Mouse (Mus musculus): ENCODE measurements around the gene Lhx5.

Lhx5 gene

DNA sequence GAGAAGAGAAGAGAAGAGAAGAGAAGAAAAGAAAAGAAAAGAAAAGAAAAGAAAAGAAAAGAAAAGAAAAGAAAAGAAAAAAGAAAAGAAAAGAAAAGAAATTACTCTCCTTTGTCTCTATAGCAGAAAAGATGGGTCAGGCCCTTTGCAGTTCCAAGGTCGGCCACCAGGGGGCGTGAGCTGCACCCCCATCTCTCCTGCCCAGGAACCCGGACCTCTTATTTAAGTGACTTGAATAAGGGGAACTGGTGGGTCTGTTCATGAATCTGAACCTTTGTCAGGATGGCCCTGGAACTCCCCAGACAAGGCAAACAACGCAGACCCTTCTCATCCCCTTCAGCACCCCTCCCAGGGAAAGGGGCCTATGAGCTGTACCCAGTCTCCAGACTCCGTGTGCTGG is 33.6 kb downstream of the Lhx5 start:
- no peak for DNase-seq (ENCODE audit: low spot score)

DNA sequence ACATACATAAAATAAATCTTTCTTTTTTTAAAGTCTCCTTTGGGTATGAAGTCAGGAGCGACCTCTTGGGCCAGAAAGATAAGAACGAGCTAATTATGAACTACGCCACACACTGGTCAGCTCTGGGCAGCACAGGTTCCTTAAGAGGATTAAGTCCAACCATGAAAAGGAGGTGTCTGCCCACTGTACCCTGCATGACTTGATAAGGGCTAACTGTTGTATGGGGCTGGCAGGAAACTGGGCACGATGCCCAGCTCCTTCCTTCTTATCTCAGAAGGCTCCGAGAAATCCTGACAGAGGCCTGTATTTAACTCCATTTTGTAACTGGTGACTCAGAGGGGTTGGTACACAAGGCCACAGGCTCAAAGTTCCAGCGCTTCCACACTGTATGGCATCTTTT is 34.4 kb downstream of the Lhx5 start:
- DNase-seq (ENCODE audit: low spot score), result no peak

DNA sequence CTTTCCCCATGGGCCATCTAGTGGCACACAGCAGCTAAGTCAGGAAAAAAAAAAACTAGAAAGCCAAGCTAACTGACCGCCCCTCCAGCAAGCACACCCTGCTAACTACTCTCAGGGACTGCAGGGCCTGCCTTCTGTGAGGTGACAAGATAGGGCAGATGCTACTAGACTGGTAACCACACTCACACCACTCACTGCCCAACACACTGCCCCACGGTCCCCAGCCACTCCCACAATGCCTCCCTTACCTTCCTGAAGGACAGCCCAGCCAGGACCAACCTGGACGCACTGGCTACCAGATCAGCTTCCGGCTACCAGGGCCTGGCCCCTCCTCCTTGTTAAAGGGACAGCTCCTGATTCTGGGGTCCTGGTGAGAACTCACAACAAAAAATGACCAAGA is 35.5 kb downstream of the Lhx5 start:
- DNase-seq (ENCODE audit: low spot score), result peak; percentile 86

DNA sequence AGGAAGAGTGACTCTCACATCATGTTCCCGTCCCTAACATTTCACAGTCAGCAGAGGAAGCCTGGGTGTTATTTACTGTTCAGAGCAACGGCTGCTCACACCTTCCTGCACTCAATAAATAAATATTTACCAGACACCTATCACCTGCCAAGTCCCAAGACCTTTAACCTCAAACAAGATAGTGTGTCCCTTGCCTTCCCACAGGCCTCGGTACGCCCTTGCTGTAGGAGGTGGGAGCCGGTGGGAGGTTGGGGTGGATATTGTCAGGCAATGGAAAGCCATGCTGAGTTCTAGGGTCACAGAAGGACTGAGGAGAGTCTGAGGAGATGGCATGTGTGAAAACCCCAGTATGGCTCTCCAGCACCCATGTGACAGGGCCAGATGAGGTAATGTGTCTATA is 36.8 kb downstream of the Lhx5 start:
- peak; percentile 87 for DNase-seq (ENCODE audit: low spot score)

DNA sequence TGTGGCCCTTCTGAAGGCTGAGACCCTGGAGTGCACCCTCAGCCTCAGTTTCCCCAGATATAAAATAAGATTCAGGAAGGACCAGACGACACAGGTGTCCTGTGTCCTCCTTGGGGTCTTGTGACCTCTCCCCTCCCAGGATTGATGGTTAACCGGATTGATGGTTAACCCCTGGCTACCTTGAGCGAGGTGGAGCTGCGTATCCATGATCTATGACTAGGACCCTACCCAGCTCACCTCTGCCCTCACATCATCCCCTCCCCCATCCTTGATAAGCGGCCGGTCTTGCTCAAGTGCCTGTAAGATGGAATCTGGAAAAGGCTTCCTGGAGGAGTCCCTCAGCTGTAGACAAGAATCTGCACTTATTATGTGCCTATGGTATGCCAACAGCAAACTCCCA is 37.3 kb downstream of the Lhx5 start:
- peak; percentile 91 for DNase-seq (ENCODE audit: low spot score)

DNA sequence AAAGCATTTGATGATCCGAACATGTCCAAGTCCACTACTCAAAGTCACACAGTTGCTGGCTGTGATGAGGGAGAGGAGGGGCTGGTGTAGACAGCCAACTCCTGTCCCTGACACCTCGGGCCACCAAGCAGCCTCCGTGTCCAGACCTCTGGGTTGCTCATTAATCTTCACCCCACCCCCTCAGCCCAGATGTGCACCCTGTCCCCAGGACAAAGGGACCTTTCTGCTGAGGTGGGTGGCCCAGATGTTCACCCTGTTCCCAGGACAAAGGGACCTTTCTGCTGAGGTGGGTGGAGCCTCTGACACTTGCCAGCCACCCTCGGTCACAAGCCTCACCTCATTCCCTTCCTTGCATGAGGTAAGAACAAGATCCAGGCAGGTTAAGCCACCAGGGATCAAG is 40.0 kb downstream of the Lhx5 start:
- DNase-seq (ENCODE audit: low spot score), result peak; percentile 90

DNA sequence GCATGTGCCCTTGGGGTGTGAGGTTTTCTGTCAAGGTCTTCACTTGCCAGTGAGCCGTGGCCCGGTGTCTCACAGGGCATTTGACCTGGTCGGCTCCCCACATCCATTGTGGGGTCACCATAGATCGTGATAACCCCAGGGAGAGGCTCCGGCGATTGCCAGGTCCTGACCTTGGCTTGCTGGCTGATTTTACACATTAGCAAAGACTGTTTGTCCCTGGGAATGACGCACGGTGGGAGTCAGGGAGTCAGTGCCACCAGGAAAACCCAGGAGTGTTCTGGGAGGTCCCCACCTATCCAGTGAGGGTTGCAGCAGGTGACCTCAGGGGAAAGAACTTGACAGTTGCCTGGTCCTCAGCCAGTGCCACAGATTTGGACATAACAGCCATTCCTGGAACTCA is 41.3 kb downstream of the Lhx5 start, which contains the start of gene Sdsl:
TSS of gene Sdsl (minus strand) at position 41 of the 400 bp plus-strand sequence.
- DNase-seq (ENCODE audit: low spot score), result no peak

DNA sequence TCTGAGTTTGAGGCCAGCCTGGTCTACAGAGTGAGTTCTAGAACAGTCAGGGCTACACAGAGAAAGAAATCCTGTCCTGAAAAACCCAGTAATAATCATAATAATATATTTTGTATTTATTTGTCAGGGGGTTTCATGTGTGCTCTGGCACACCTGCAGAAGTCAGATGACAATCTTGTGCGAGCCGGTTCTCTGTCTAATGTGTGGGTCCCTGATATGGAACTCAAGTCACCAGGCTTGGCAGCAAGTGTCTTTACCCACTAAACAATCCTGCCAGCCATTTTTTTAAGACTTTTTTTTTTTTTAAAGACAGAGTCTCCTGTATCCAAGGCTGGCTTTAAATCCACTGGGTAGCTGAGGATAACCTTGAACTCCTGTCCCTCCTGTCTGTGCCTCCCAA is 41.9 kb downstream of the Lhx5 start:
- no peak for DNase-seq (ENCODE audit: low spot score)

DNA sequence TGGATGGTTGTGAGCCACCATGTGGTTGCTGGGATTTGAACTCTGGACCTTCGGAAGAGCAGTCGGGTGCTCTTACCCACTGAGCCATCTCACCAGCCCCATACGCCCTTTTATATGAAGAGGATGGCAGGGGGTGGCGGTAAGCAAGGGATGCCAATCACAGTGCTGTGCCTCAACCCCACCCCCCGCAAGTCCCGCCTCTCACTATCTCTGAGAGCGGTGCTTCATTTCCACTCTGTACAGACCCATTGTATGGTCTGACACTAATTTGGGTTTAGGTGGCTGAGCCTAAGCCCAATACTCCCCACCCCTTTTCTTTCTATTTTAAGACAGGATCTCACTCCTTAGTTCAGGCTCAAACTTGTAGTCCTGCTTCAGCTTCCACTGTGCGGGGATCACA is 44.4 kb downstream of the Lhx5 start:
- DNase-seq (ENCODE audit: low spot score), result no peak

DNA sequence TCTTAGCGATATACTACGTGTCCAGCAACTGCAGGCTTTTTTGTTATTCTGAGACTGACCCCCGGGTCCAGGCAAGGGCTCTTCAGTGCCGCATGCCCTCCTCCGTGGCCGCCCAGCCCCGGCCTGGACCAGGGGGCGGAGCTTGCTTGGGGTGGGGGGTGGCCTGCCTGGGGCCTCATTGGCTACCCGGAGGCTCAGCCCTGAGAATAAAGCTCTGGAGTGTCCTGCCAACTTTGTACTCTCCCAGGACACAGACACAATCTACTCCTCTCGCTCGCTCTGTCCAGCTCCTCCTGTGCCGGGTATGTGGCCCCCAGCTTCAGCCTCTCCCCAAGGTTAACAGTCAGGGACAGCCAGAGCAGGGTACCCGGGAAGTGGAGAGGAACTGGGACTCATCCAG is 44.8 kb downstream of the Lhx5 start, which contains the start of gene Sds:
TSS of gene Sds (plus strand) at position 231 of the 400 bp plus-strand sequence.
- no peak for DNase-seq (ENCODE audit: low spot score)

DNA sequence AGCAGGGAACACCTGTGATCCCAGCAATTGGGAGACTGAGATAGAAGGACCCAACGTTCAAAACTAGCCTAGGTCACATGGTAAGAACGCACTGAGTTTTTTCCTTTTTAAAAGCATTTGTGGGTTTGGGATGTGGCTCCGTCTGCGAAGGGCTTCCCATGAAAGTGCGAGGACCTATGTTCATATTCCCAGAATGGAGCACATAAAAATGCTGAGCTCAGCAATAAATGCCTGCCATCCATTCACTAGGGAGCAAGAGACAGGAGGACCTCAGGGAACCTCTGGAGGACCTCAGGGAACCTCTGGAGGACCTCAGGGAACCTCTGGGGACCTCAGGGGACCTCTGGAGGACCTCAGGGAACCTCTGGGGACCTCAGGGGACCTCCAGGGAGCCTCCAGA is 46.5 kb downstream of the Lhx5 start:
- DNase-seq (ENCODE audit: low spot score), result no peak

DNA sequence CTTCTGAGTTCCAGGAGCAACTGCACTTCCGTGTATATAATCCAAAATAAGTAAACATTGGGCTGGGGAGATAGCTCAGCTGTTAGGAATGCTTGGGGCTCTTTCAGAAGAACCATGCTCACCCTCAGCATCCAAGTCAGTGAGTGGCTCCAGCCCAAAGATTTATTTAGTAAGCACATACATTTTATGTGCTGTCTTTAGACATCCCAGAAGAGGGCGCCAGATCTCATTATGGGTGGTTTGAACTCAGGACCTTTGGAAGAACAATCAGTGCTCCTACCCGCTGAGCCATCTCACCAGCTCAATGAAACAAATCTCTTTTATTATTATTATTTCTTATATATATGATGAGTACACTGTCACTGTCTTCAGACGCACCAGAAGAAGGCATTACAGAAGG is 48.0 kb downstream of the Lhx5 start:
- no peak for DNase-seq (ENCODE audit: low spot score)

DNA sequence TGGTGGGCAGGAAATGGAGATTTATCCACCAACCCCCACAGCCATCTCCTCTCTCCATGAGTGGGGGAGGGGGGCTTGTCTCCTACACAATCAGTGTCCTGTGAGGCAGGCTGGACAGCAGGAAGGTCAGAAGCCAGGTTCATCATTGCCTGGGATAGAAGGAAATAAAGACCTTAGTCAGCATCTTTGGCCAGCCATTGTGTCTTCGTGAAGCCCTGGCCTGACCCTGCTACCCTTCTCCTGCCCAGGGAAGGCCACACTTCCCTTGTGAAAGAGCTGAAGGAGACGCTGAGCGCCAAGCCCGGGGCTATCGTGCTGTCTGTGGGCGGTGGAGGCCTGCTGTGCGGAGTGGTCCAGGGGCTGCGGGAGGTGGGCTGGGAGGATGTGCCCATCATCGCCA is 49.7 kb downstream of the Lhx5 start:
- DNase-seq (ENCODE audit: low spot score), result no peak

DNA sequence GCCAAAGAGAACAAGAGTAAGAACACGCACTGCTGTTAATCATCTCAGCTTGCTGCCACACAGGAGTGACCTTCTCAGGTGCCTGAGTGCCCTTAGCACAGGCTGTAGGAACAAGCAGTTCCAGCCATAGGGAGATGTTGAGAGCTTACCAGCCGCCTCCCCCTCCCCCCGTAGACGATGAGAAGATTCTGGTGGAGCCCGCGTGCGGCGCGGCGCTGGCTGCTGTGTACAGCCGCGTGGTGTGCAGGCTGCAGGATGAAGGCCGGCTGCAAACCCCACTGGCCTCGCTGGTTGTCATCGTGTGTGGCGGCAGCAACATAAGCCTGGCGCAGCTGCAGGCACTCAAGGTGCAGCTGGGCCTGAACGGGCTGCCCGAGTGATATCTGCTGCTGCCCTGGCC is 51.9 kb downstream of the Lhx5 start:
- DNase-seq (ENCODE audit: low spot score), result no peak

DNA sequence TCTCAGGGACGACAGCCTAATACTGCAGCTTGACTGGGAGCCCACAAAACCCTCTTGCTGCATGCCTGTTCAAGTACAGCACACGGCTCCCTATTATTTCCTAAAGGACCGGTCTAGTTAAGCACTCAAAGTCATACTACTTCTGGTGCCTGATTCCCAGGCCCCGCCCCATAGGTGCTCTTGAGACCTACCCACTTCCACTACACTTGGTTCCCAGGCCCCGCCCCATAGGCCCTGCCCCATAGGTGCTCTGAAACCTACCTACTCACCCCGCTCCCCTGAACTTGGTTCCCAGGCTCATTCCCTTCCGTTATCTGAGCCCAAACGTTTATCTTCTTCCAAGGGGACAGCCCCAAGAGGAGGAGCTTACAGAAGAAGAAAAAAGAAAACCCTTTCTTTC is 56.3 kb downstream of the Lhx5 start:
- no peak for DNase-seq (ENCODE audit: low spot score)

DNA sequence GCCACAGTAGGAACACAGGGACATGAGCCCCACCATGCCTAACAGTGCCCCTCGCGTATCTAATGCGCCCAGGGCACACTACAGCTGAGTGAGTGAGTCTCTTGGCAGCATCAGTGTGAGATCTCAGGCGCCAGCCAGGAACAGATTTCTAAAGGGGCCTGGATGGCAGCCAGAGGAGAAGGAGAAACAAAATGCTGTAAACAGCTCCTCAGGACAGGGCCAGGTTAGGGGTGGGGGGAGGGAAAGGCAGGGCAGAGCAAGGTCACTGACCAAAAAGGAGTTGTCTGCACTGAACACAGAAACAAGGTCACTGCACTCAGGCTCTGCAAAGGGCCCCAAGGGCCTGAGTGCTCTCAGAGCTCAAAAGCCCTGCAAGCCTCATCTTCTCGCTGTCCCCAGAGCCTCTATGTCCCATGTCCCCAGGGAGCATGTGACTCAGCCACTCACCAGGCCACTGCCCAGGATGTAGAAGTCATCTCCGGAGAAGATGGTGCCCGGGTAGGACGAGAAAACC is 59.2 kb downstream of the Lhx5 start:
- no peak for DNase-seq (ENCODE audit: low spot score)
